Mouse (Mus musculus) MN1 (cell line): ENCODE data around the gene Calml3.
"Not testable (repeated sequence)": the region's sequence is repeated elsewhere in the genome, so short reads cannot be mapped to it uniquely, and the experiment has no call there.

Experiments used
- DNase-seq: peaks from one replicate; pipeline ENCODE4 v3.0.0-alpha.2; 2016; ENCODE audit warnings: low spot score

The Calml3 gene

GRCm38 (mm10) chr13:3804186-3804585 is at the start of gene Calml3:
Gene Calml3 (minus strand): TSS chr13:3804316.
- no peak for DNase-seq

- no peak for DNase-seq
These were observed 46.2 kb upstream of the Calml3 start for GRCm38 (mm10) chr13:3850330-3850729.

GRCm38 (mm10) chr13:3840662-3841061 is 36.5 kb upstream of the Calml3 start:
- not testable (repeated sequence) for DNase-seq

GRCm38 (mm10) chr13:3837312-3837807 is 33.2 kb upstream of the Calml3 start, which contains the start of gene Calm4:
Gene Calm4 (plus strand): TSS chr13:3837757.
- not testable (repeated sequence) for DNase-seq

- DNase-seq, result not testable (repeated sequence)
These were observed 29.5 kb upstream of the Calml3 start for GRCm38 (mm10) chr13:3833644-3834043.

GRCm38 (mm10) chr13:3832450-3832849 is 28.3 kb upstream of the Calml3 start:
- DNase-seq, result no peak

GRCm38 (mm10) chr13:3831994-3832393 is 27.9 kb upstream of the Calml3 start:
- DNase-seq, result no peak

- DNase-seq, result no peak
These were observed 27.4 kb upstream of the Calml3 start for GRCm38 (mm10) chr13:3831546-3831945.

GRCm38 (mm10) chr13:3825726-3826125 is 21.6 kb upstream of the Calml3 start:
- DNase-seq, result no peak

GRCm38 (mm10) chr13:3822105-3822504 is 18.0 kb upstream of the Calml3 start:
- DNase-seq, result no peak

GRCm38 (mm10) chr13:3818740-3819076 is 14.6 kb upstream of the Calml3 start:
- no peak for DNase-seq

GRCm38 (mm10) chr13:3818012-3818739 is 14.1 kb upstream of the Calml3 start:
- DNase-seq, result no peak

GRCm38 (mm10) chr13:3807131-3807827 is 3.2 kb upstream of the Calml3 start:
- DNase-seq, result no peak

GRCm38 (mm10) chr13:3805638-3806037 is 1.5 kb upstream of the Calml3 start:
- no peak for DNase-seq

GRCm38 (mm10) chr13:3805132-3805531 is 1.0 kb upstream of the Calml3 start:
- DNase-seq, result no peak

- DNase-seq, result no peak
These were observed 4.7 kb downstream of the Calml3 start for GRCm38 (mm10) chr13:3799386-3799785.

- DNase-seq, result no peak
These were observed 5.4 kb downstream of the Calml3 start for GRCm38 (mm10) chr13:3798751-3799150.

- DNase-seq, result no peak
These were observed 7.5 kb downstream of the Calml3 start for GRCm38 (mm10) chr13:3796649-3797048.

- no peak for DNase-seq
These were observed 14.6 kb downstream of the Calml3 start for GRCm38 (mm10) chr13:3789531-3789930.

- DNase-seq, result no peak
These were observed 15.5 kb downstream of the Calml3 start for GRCm38 (mm10) chr13:3788588-3788987.

GRCm38 (mm10) chr13:3787644-3788043 is 16.5 kb downstream of the Calml3 start:
- no peak for DNase-seq

GRCm38 (mm10) chr13:3787102-3787501 is 17.0 kb downstream of the Calml3 start:
- no peak for DNase-seq

GRCm38 (mm10) chr13:3783621-3784020 is 20.5 kb downstream of the Calml3 start:
- DNase-seq, result no peak
